8 mouse cellular contexts compared by ENCODE assay signal in genomic region chrX:163761435-163761828, GRCm38 (mm10). TPM values are rescaled to one million over a fixed set of nuclear protein-coding genes. Genes with fewer than 3 reads are reported as not detected.
DNase-seq lines count a peak whose midpoint lies in the region; ATAC-seq and TF ChIP-seq lines count a peak whose summit lies in the region.

No protein-coding gene starts in this region.

- H3K4me2 ChIP-seq in forebrain, postnatal 0 days (ENCODE audit: low read depth) = peak overlapping the region; percentile 56
- H3K4me2 ChIP-seq in liver, embryonic 15.5 days = peak overlapping the region; percentile 50

- H3K27ac ChIP-seq in gastrocnemius, adult 2 months = no peak overlapping the region
- no peak overlapping the region for H3K27ac ChIP-seq in forebrain, postnatal 0 days (ENCODE audit: low read depth, low read length)
- no peak overlapping the region for H3K27ac ChIP-seq in liver, embryonic 15.5 days (replicated peaks)

- H3K9ac ChIP-seq in forebrain, postnatal 0 days = peak overlapping the region; percentile 44
- H3K9ac ChIP-seq in liver, embryonic 15.5 days = no peak overlapping the region

- peaks cover 11% of the 10 kb centered on the region for H3K27me3 ChIP-seq in E14TG2a.4 (ENCODE audit: insufficient read depth, low read length)
- no peaks in the 10 kb centered on the region for H3K27me3 ChIP-seq in forebrain, postnatal 0 days (ENCODE audit: insufficient read depth, low read length)
- H3K27me3 ChIP-seq in liver, embryonic 15.5 days = peaks cover 26% of the 10 kb centered on the region

- H3K4me1 ChIP-seq in E14TG2a.4 (replicated peaks; ENCODE audit: low read depth, low read length) = no peaks in the 10 kb centered on the region
- H3K4me1 ChIP-seq in forebrain, postnatal 0 days (ENCODE audit: insufficient read depth) = no peaks in the 10 kb centered on the region
- H3K4me1 ChIP-seq in liver, embryonic 15.5 days (replicated peaks) = no peaks in the 10 kb centered on the region

- no peak for TF ChIP-seq CTCF in gastrocnemius, adult 2 months (IDR thresholded peaks at IDR 0.05)
- no peak for TF ChIP-seq CTCF in E14TG2a.4 (conservative IDR thresholded peaks at IDR 0.05; ENCODE audit: low read length)
- TF ChIP-seq CTCF in forebrain, postnatal 0 days (IDR thresholded peaks at IDR 0.05; ENCODE audit: low read depth) = no peak

- H3K36me3 ChIP-seq in E14TG2a.4 (ENCODE audit: insufficient read depth, low read length) = no peaks in the 10 kb centered on the region
- H3K36me3 ChIP-seq in forebrain, postnatal 0 days (ENCODE audit: insufficient read depth) = no peaks in the 10 kb centered on the region
- H3K36me3 ChIP-seq in liver, embryonic 15.5 days (replicated peaks) = no peaks in the 10 kb centered on the region

- intact Hi-C loops in gastrocnemius, adult 2 months (cut with DNase I) = no loop called here
- intact Hi-C loops in gastrocnemius, postnatal 36 days (cut with DNase I) = no loop called here

- peak; percentile 27; the same call in 1 of the 2 replicates for ATAC-seq in forebrain, postnatal 0 days
- no peak for ATAC-seq in liver, embryonic 15.5 days (ENCODE audit: insufficient read depth)

- peak overlapping the region; percentile 63 for H3K4me3 ChIP-seq in gastrocnemius, adult 2 months
- H3K4me3 ChIP-seq in E14TG2a.4 (replicated peaks; ENCODE audit: low read length) = peak overlapping the region; percentile 51; the same call in 1 of the 2 replicates
- peak overlapping the region; percentile 40 for H3K4me3 ChIP-seq in forebrain, postnatal 0 days (ENCODE audit: low read depth, low read length)
- H3K4me3 ChIP-seq in liver, embryonic 15.5 days (replicated peaks) = no peak overlapping the region

- 35% methylated on average over 10 of the region's 10 CpGs for WGBS in forebrain, postnatal 0 days
- WGBS in liver, embryonic 15.5 days (ENCODE audit: insufficient replicate concordance) = 29% methylated on average over 10 of the region's 10 CpGs

- no peak for DNase-seq in gastrocnemius, adult 2 months
- no peak for DNase-seq in gastrocnemius, postnatal 36 days
- DNase-seq in forebrain, postnatal 0 days = no peak
- no peak for DNase-seq in gastrocnemius, postnatal 4 days (ENCODE audit: low spot score in 2 of 2)
- DNase-seq in gastrocnemius, postnatal 10 days = no peak
- DNase-seq in adipocyte (ENCODE audit: low spot score) = no peak

- H3K9me3 ChIP-seq in E14TG2a.4 (ENCODE audit: low read length) = no peaks in the 10 kb centered on the region
- no peaks in the 10 kb centered on the region for H3K9me3 ChIP-seq in forebrain, postnatal 0 days (ENCODE audit: low read length)
- H3K9me3 ChIP-seq in liver, embryonic 15.5 days (replicated peaks) = no peaks in the 10 kb centered on the region

RNA-seq across cellular contexts. Expression of gene Rnf138rt1, which starts 0.3 kb away (rescaled TPM):
- not detected for total RNA-seq in gastrocnemius, adult 2 months (2021)
- total RNA-seq in gastrocnemius, postnatal 36 days (2021) = not detected
- total RNA-seq in forebrain, postnatal 0 days (2014; rRNA removed) = 4.2 and 6.9 TPM in 2 replicates
- 4.7 and 6.1 TPM in 2 replicates for polyA plus RNA-seq in forebrain, postnatal 0 days (2015; fragmentation: Nextera tagmentation; extraction: Ambion mirVana)
- 0.09 TPM in 1 of 2 replicates, not detected in the other for polyA plus RNA-seq in liver, embryonic 15.5 days (2015; fragmentation: Nextera tagmentation; extraction: Ambion mirVana)
- under 1 TPM in 1 of 2 experiments, not detected in 1; 0.22 TPM for total RNA-seq in gastrocnemius, postnatal 4 days (2021)
- total RNA-seq in gastrocnemius, postnatal 10 days (2021) = not detected
